Mouse (Mus musculus) embryo, embryonic 10.5 days (tissue): ENCODE data around the gene Abt1.
A peak's percentile ranks its signal among the peaks of the same experiment; 100 is the strongest.

Experiments
- DNase-seq: peaks from one replicate; pipeline ENCODE4 v3.0.0-alpha.2; 2015; ENCODE audit warnings: low spot score

The Abt1 gene

DNA sequence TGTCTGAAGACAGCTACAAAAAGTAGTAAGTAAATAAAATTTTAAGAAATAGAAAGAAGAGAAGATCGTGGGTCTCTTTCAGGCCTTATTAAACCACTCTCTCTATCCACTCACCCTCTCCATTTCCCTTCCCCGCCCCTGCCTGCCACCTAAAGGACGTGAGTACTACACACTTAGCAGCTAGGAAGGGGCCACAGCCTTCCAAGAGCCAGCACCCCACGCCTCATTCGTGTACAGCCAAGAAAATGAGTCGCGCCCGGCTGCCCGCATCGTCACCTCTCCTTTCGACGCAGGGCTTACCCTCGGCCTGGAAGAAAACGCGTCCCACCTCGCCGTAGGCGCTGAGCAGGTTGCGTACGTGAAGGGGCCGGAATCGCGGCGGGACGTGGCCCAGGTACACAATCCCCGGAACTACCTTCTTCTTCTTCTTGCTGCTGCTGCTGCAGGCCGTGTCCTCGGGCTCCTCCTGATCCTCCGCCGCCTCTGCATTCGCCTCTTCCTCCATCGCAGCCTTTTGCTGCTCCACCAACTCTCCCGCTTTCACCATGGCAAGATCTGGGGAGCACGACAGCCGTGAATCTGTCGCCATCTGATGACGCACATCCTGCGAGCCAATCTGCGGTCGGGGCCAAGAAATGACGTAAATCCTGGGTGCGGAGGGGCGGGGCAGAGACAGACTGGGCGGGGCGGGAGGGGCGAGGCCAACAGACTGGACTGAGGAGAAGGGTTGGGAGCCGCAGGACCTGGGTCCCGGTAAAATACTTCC lies at the start of gene Abt1:
Abt1 (minus strand) TSS at position 581 of the 766 bp plus-strand sequence.
- peak; percentile 97 for DNase-seq

DNA sequence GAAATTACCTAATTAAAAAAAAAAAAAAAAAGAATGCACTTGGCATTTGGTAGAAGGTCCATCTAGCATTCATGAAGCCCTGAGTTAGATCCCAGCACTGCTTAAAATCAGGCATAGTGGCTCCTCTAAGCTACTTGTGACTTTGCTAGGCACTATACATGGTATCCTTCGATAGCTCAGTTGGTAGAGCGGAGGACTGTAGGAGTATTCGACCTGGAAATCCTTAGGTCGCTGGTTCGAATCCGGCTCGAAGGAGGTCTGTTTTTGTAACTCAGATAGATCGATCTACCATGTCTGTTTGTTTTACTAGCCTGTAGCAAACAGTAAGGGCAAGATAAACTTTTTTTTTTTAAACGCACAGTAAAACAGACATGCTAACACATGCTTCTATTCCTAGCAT lies 43.2 kb upstream of the Abt1 start:
- DNase-seq: peak; percentile 97

DNA sequence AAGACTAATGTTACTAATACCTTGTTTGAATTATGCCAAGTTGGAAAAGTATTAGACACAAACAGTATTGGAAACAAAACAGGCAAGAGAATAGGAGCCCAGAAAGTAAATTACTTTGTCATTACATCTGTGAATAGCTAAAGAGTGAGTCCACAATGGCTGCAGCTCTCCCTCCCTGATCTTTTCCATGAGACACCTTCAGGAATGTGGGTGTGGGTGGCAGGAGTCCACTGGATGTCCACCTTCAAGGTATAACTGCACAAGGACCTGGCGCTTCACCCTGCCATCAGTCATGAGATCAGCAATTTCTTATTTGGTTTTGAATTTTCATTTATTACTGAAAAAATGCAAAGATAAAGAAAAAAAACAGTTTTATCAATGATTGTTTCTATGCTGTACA lies 42.6 kb upstream of the Abt1 start:
- no peak for DNase-seq

DNA sequence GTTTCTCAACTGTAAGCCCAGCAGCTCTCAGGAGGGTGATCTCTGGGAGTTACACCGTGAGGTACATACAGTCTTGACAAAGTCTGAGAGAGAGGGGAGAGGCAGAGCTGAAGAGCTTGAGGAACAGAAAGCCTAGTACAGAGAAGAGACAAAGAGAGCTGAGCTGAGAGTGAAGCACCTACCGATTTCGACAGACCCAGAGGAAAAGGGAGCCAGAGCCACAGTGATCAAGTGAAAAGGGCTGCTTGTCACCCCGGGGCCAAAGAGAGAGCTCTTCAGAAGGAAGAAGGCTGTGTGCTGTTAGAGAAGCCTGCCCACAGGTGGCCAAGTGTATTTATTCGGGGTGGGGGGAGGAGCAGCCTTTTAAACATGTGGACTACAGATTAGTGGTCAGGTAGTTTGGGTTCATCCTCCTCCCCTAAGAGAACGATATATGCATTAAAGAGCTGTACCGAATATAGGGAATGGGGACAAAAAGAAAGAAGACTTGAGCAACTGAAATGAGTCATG lies 42.0 kb upstream of the Abt1 start, which contains the start of gene Btn1a1:
Btn1a1 (minus strand) TSS at position 302 of the 510 bp plus-strand sequence.
- peak; percentile 56 for DNase-seq

GRCm38 (mm10) chr13:23464841-23465366 lies 41.2 kb upstream of the Abt1 start:
- peak; percentile 56 for DNase-seq

DNA sequence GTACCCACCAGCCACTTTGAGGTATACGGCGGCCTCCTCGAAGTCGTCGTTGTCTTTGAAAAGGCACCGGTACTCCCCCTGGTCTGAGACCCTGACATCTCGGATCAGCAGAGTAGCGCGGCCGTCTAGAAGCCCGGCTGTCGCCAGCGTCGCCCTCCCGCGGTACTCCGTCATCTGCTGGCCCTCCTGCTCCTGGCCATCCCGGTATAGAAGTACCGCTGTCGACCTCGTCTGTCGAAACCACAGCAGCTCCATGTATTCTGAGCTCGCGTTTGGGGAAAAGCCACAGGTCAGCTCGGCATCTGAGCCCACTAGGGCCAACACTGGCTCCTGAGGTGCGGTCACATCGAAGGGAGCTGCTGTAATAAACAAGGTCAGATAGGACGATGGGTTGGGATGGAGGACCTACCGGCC lies 40.6 kb upstream of the Abt1 start:
- DNase-seq: peak; percentile 71

DNA sequence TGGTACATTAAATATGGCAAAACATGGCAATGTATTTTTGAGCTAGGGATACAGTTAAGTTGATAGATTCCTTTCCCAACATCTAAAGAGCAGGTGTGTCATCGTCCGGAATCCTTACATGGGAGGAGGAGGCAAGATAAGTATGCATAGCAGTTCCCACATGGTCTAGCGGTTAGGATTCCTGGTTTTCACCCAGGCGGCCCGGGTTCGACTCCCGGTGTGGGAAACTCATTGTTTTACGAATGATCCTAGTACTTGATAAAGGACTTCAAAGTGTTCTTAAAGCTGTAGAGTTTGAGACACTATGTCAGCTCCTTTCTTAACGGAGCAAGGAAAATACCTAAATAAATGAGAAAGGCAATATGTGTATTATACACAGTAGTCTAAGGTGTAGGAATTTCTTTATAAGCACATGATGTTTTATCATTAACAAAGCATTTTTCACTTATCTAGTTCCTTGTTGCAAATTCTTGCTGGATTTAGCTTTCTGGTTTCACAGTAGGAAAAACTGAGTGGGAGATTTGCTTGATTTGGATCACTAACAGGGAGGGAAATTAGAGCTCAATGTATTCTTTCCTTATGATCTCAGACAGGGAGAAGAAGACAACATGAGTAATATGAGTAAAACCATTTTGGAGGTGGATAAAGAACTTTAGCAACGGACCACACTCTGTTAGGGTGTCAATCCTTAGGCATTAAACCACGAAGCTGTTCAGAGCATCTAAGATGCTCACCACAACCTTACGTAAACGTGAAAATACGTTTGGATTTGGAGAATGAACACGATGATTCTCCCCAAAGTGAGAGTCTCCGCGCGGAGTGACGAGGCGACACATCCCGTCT lies 39.9 kb upstream of the Abt1 start:
- peak; percentile 97 for DNase-seq

DNA sequence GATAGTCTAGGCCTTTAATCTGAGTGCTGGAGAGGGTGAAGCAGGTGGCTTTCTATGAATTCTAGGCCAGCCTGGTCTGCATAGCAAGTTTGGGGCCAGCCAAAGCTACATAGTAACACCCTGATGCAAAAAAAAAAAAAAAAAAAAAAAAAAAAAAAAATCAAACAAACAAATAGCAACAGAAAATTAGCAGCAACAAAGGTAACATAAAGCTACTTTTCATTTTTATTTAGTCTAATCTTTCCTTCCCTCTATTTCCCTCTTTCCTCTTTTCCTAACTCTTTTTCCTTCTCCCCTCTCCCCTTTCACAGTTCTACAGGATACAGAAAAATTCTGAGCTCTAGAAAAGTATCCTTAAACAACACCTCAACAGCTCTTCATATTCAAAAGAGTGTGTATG lies 39.0 kb upstream of the Abt1 start:
- DNase-seq: no peak

DNA sequence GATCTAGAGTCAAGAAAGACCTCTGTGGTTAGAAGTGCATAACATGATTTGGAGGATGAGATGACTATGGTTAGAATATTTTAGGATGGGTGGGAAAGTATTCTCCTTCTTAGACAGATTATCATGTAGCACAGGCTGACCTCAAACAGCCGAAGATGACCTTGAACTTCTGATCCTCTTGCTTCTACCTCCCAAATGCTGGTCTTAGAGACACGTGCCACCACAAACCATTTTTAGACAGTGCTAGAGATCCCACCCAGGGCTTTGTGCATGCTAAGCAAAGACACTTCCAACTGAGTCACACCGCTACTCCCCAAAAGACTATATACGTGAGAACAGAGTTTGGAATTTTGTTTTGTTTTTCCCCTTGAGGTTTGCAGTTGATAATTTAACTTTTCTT lies 38.4 kb upstream of the Abt1 start:
- DNase-seq: no peak

- DNase-seq: peak; percentile 37
These were observed 35.7 kb upstream of the Abt1 start for GRCm38 (mm10) chr13:23459264-23459846.

DNA sequence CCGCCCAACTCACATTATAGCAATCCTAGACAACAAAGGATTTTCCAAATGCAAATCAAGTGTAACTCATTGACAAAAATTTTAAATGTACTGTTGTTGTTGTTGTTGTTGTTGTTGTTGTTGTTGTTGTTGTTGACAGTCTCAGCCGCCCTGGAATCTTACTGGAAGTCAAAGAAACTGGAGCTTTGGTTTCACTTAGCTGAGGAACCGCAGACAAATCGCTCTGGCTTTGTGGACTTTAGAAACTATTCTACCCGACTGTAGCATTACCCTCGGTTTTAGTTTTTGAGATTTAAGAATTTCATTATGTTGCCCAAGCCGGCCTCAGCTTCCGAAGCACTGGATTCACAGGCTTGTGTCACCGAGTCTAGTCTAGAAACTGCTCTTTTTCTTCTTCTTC lies 30.3 kb upstream of the Abt1 start:
- peak; percentile 42 for DNase-seq

DNA sequence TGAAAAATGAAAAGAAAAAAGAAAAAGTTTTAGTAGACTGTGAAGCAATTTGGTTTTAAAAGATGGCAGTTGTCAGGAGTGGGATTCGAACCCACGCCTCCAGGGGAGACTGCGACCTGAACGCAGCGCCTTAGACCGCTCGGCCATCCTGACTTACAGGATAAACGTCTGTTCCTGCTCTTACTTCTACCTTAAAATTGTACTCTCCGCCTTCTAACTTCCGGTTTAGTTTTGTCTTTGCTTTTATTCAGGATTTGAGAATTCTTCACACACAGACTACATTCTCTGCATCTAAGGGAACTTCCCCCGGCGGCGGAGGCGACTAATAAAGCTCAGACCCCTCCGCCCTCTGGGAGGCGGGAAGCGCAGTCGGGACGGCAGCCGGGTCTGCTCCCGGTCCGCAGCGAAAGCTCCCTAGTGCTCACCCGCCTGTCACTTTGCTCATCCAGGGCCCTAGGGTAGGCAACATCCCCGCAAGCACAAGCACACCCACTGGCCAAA lies 29.7 kb upstream of the Abt1 start:
- DNase-seq: peak; percentile 94

DNA sequence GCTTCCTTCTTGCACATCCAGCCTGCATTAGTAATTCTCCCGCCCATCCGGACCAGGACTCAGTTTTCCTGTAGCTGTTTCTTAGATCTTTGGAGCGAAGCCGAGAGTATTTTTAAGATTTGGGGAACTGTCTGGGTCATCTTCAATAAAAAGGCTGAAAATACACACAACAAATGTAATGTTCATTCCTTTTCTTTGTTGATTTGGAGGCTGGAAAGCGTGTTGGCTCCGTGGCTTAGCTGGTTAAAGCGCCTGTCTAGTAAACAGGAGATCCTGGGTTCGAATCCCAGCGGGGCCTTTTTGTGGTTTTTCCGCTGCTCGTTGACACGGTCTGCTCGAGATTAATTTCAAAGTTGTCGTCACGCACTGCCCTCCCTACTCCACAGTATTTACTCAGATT lies 26.7 kb upstream of the Abt1 start:
- DNase-seq: peak; percentile 98

- peak; percentile 91 for DNase-seq
These were observed 25.8 kb upstream of the Abt1 start for GRCm38 (mm10) chr13:23449235-23450095.

DNA sequence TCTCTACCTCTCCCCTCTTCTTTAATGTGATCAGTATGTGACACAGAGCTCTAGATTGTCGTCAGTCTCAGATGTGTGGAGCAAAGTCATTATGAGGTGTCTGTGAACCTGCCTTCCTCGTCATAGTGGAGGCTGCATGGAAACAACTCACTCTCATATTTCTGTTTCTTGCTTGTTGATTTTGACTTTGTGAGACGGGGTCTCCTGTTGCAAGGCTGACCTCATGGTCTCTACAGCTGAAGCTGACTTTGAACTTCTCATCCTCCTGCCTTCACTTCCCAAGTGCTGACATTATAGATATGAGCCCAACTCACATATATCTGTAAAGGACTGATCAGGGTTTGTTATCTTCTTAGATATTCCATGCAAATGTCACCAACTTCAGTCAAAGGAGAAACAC lies 25.1 kb upstream of the Abt1 start:
- no peak for DNase-seq

DNA sequence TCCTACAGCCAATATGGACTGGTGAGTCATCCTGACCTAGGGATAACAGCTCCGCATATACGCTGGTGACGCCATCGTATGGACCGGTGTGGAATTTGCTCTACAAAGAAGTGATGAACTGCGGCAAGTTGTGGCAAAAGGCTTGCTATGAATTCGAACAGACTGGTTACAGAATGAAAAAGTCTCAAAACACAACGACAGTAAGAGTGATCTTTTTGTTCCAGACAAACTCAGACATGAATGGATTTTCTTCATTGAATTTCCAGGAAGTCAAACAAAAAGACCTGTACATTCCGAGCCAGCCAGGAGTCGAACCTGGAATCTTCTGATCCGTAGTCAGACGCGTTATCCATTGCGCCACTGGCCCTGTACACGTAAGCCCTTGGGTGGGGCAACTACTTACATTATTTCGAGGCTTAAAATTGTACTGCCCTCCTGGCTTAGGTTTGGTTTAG lies 22.9 kb upstream of the Abt1 start:
- DNase-seq: peak; percentile 96

DNA sequence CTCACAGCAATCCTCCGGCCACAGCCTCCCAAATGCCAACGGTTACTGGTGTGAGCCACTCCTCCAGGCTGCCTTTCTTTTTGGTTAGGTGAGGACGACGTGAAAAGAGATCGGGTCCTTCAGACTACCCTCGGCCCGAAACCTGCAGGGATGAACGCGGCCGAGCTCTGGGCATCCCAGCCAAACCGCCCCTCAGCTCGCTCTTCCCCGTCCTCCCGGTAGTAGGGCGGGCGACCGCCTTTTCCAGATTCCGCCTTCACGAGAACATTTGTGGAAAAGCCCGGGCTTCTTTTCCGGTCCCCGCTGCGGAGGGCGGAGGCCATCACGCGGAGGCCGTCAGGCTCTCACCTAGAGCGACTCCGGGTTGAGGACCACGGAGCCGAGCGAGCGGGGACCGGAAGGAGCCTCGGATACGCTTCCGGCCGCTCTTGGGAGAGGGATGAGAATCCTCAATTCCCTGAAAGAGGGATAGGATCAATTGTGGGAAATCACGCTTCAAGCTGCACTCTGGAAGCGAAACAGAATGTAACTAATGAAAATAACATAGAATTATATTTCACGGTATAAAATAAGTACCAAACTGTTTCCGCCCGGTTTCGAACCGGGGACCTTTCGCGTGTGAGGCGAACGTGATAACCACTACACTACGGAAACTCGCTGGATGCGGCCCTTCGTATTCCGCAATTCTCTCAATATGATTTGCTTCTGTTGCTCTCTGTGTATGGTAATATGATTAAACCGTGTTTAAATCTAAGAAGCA lies 22.1 kb upstream of the Abt1 start:
- DNase-seq: peak; percentile 98

DNA sequence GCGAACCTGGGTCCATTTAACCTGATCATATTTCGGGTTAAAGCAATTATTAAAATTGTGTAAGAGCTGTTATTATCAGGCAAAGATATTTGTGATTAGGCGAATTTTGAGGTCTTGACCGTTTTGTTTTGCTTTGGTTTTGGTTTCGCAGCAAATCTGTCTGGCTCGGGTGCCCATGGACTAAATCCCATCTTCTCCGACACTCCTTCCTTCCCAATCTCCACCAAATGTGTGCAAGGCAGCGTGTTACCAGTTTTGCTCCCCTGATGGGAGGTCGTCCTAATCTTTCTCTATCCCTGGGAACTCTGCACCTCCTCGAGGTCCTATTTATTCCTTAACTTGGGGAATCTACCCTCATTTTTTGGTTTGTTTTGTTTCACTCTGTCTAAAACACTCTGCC lies 21.5 kb upstream of the Abt1 start:
- DNase-seq: no peak

DNA sequence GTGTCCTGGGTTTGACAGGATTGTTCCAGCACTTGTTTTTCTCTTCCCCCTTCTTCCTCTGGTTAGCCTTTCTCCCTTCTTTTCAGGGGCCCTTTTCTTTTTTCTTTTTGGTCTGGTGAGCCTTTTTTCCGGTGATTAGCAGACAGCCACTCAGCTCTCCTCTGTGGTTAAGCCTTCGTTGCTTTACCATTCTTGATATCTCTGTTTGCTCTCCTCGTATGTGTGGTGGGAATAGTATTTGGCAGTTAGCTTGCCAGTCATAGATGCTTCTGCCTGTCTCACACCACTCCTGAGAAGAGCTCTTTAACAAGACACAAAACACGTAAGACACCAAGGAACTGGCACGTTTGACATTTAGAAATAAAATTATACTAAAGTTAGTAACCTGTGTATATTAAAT lies 20.8 kb upstream of the Abt1 start:
- no peak for DNase-seq

- DNase-seq: no peak
These were observed 16.2 kb upstream of the Abt1 start for GRCm38 (mm10) chr13:23439901-23440300.
